Mouse (Mus musculus) cortical plate, adult 2 months (tissue): ENCODE data around the gene Fscn2.

ENCODE experiments used
- CTCF ChIP-seq: fragments of 200-500 bp; IDR thresholded peaks from 2 replicates; pipeline ENCODE4 v1.5.1; 2011; ENCODE audit warnings: mild to moderate bottlenecking, control low read depth, low read length; ENCODE audit not compliant: insufficient read depth; ENCODE audit errors: extremely low read depth
- POLR2A ChIP-seq: fragments of 200-500 bp; IDR thresholded peaks from 2 replicates; pipeline ENCODE4 v1.6.1; 2011; ENCODE audit warnings: mild to moderate bottlenecking, low read length, control low read depth; ENCODE audit not compliant: insufficient read depth; ENCODE audit errors: extremely low read depth

DNA sequence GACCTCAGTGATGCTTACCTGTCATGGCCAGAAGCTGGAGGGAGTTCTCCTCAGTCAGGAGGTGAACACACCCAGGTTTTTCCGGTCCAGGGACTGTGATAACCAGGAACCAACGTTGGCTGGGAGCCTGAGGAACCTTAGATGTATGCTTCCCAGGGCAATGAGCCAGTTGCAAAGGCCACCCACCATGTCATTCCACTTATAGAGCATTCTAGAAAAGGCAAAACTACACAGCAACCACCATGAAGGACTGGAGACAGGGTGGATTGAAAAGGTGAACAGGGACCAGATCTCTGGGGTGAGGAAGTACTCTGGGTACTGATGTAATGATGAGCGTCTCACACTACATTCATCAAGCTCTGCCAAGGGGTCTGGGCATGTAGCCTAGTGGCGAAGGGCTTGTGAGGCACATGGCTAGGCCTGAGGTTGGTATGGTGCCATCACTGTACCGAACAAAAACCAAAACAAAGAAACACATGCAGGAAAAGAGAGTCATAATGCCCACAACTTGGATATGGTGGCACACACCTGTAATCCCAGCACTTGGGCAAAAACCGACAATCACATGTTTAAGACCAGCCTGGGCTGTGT is 25.8 kb upstream of the Fscn2 start:
- no peak for TF ChIP-seq POLR2A
- no peak for TF ChIP-seq CTCF
